Mouse (Mus musculus): ENCODE measurements around the gene Ets2.
"Not testable (repeated sequence)": the region's sequence is repeated elsewhere in the genome, so short reads cannot be mapped to it uniquely, and the experiment has no call there.

The Ets2 gene

GRCm38 (mm10) chr16:95763201-95763600, 61.3 kb downstream of the Ets2 start:
- DNase-seq (ENCODE audit: extremely low read depth, insufficient read length, low spot score), result no peak

- DNase-seq (ENCODE audit: extremely low read depth, insufficient read length, low spot score), result not testable (repeated sequence)
Measured at GRCm38 (mm10) chr16:95764041-95764440, 62.2 kb downstream of the Ets2 start.

GRCm38 (mm10) chr16:95766181-95766580, 64.3 kb downstream of the Ets2 start:
- no peak for DNase-seq (ENCODE audit: extremely low read depth, insufficient read length, low spot score)

GRCm38 (mm10) chr16:95767246-95767645, 65.4 kb downstream of the Ets2 start:
- DNase-seq (ENCODE audit: extremely low read depth, insufficient read length, low spot score), result no peak

GRCm38 (mm10) chr16:95769066-95769995, 67.5 kb downstream of the Ets2 start:
- no peak for DNase-seq (ENCODE audit: extremely low read depth, insufficient read length, low spot score)

GRCm38 (mm10) chr16:95769996-95770334, 68.1 kb downstream of the Ets2 start:
- no peak for DNase-seq (ENCODE audit: extremely low read depth, insufficient read length, low spot score)

- DNase-seq (ENCODE audit: extremely low read depth, insufficient read length, low spot score), result no peak
Measured at GRCm38 (mm10) chr16:95770402-95770801, 68.5 kb downstream of the Ets2 start.

Measured in 3134 (cell line).